Mouse (Mus musculus) embryonic facial prominence, embryonic 11.5 days (tissue): ENCODE measurements at regions not wholly inside any gene's neighbourhood (a gene's known extent, or its start where the extent isn't known, plus 50 kb on each side); places are given as distances from the start of the nearest gene placed in this dataset.
A peak's percentile ranks its signal among the peaks of the same experiment; 100 is the strongest.

Experiments used
- ATAC-seq: fragments of 200-750 bp; cut with Nextera tagmentation; replicated peaks from 2 replicates; pipeline ENCODE4 v1.8.0; 2017; ENCODE audit warnings: low read depth; ENCODE audit not compliant: insufficient number of reproducible peaks, low FRiP score, low TSS enrichment
- DNase-seq: peaks from one replicate; pipeline ENCODE4 v3.0.0-alpha.2; 2015; ENCODE audit warnings: low spot score
- H3K27ac ChIP-seq: fragments of 300-500 bp; sonication (generic); replicated peaks from 2 replicates; pipeline ENCODE4 v1.5.1; 2014; ENCODE audit warnings: mild to moderate bottlenecking, low read depth, low read length, control low read depth
- H3K27me3 ChIP-seq: fragments of 300-500 bp; sonication (generic); 2 replicates; pipeline ENCODE4 v1.6.1; 2014; ENCODE audit warnings: mild to moderate bottlenecking, low read length, moderate library complexity, mixed read lengths; ENCODE audit not compliant: control insufficient read depth, insufficient read depth
- H3K36me3 ChIP-seq: fragments of 300-500 bp; sonication (generic); replicated peaks from 2 replicates; pipeline ENCODE4 v1.6.1; 2014; ENCODE audit warnings: low read depth, mild to moderate bottlenecking, low read length, moderate library complexity, mixed read lengths; ENCODE audit not compliant: control insufficient read depth, insufficient read depth
- H3K4me1 ChIP-seq: fragments of 300-500 bp; sonication (generic); 2 replicates; pipeline ENCODE4 v1.6.1; 2014; ENCODE audit warnings: low read length, mixed read lengths; ENCODE audit not compliant: control insufficient read depth, insufficient read depth
- H3K4me2 ChIP-seq: fragments of 300-500 bp; sonication (generic); 2 replicates; pipeline ENCODE4 v1.6.1; 2014; ENCODE audit warnings: low read depth, mild to moderate bottlenecking, control low read depth, low read length, moderate library complexity
- H3K4me3 ChIP-seq: fragments of 300-500 bp; sonication (generic); 2 replicates; pipeline ENCODE4 v1.5.1; 2014; ENCODE audit warnings: low read depth, low read length, control low read depth
- H3K9ac ChIP-seq: fragments of 300-500 bp; sonication (generic); replicated peaks from 2 replicates; pipeline ENCODE4 v1.6.1; 2014; ENCODE audit warnings: mild to moderate bottlenecking, control low read depth, low read length
- H3K9me3 ChIP-seq: fragments of 300-500 bp; sonication (generic); replicated peaks from 2 replicates; pipeline ENCODE4 v1.6.1; 2016; ENCODE audit warnings: mild to moderate bottlenecking, low read length, inconsistent platforms, mixed read lengths; ENCODE audit not compliant: control insufficient read depth
- WGBS: fragments of 180-500 bp; shearing (Covaris S2); extraction: QIAGEN DNeasy Blood & Tissue Kit; methylation state at CpG from one replicate; pipeline ENCODE4 v1.1.7; 2014; 5-methylcytosine and 5-hydroxymethylcytosine counted together

- Histone ChIP-seq H3K36me3 (no peaks in the 10 kb centered on the region), H3K27me3 (no peaks in the 10 kb centered on the region), H3K27ac (no peak overlapping the region), H3K4me1 (no peaks in the 10 kb centered on the region), H3K4me3 (no peak overlapping the region), H3K9me3 (no peaks in the 10 kb centered on the region), H3K4me2 (no peak overlapping the region), H3K9ac (no peak overlapping the region)
- WGBS: 42% methylated on average over 5 of the region's 5 CpGs
- ATAC-seq: peak; percentile 39; the same call in 1 of the 2 replicates
- DNase-seq: peak; percentile 83
These were observed 1141.0 kb downstream of the Slc22a22 start for GRCm38 (mm10) chr15:56336449-56336848.

GRCm38 (mm10) chr15:56335011-56335410 is 1142.4 kb downstream of the Slc22a22 start:
- ATAC-seq (0 out of 2 replicates have a peak, but pooled peaks have one; percentile 29), DNase-seq (peak; percentile 89)
- Histone ChIP-seq H3K36me3 (no peaks in the 10 kb centered on the region), H3K4me3 (no peak overlapping the region), H3K4me2 (no peak overlapping the region), H3K27ac (peak overlapping the region; percentile 65), H3K9ac (no peak overlapping the region), H3K9me3 (no peaks in the 10 kb centered on the region), H3K27me3 (no peaks in the 10 kb centered on the region), H3K4me1 (no peaks in the 10 kb centered on the region)
- 27% methylated on average over 2 of the region's 2 CpGs for WGBS

- H3K9ac ChIP-seq: no peak overlapping the region
- H3K9me3 ChIP-seq: no peaks in the 10 kb centered on the region
- ATAC-seq (no peak), DNase-seq (no peak)
- no peak overlapping the region for H3K27ac ChIP-seq
- H3K36me3 ChIP-seq: no peaks in the 10 kb centered on the region
- no peaks in the 10 kb centered on the region for H3K27me3 ChIP-seq
- H3K4me2 ChIP-seq: no peak overlapping the region
- H3K4me3 ChIP-seq: no peak overlapping the region
- no peaks in the 10 kb centered on the region for H3K4me1 ChIP-seq
These were observed 1156.9 kb downstream of the Slc22a22 start for GRCm38 (mm10) chr15:56320501-56320900.

GRCm38 (mm10) chr15:56294910-56295438 is 1182.5 kb downstream of the Slc22a22 start:
- no peak overlapping the region for H3K4me3 ChIP-seq
- ATAC-seq (peak; percentile 82; the same call in 1 of the 2 replicates), DNase-seq (peak; percentile 85)
- H3K9ac ChIP-seq: no peak overlapping the region
- WGBS: 49% methylated on average over 3 of the region's 3 CpGs
- H3K4me2 ChIP-seq: no peak overlapping the region
- H3K9me3 ChIP-seq: no peaks in the 10 kb centered on the region
- no peaks in the 10 kb centered on the region for H3K4me1 ChIP-seq
- no peak overlapping the region for H3K27ac ChIP-seq
- no peaks in the 10 kb centered on the region for H3K36me3 ChIP-seq
- H3K27me3 ChIP-seq: no peaks in the 10 kb centered on the region

GRCm38 (mm10) chr15:56278622-56279301 is 1198.7 kb downstream of the Slc22a22 start:
- WGBS: 53% methylated on average over 7 of the region's 7 CpGs
- DNase-seq: peak; percentile 78
- Histone ChIP-seq H3K4me2 (no peak overlapping the region), H3K27me3 (no peaks in the 10 kb centered on the region), H3K9me3 (no peaks in the 10 kb centered on the region), H3K36me3 (no peaks in the 10 kb centered on the region), H3K27ac (no peak overlapping the region), H3K4me3 (no peak overlapping the region), H3K9ac (no peak overlapping the region), H3K4me1 (no peaks in the 10 kb centered on the region)
- ATAC-seq: 0 out of 2 replicates have a peak, but pooled peaks have one; percentile 48

- WGBS: 68% methylated on average over 3 of the region's 3 CpGs
- no peak overlapping the region for H3K4me3 ChIP-seq
These were observed 1199.4 kb downstream of the Slc22a22 start for GRCm38 (mm10) chr15:56278006-56278405.

GRCm38 (mm10) chr15:56248731-56249130 is 1228.7 kb downstream of the Slc22a22 start:
- no peaks in the 10 kb centered on the region for H3K36me3 ChIP-seq
- ATAC-seq: no peak
- no peaks in the 10 kb centered on the region for H3K4me1 ChIP-seq
- H3K27me3 ChIP-seq: no peaks in the 10 kb centered on the region
- H3K9ac ChIP-seq: no peak overlapping the region
- no peak overlapping the region for H3K27ac ChIP-seq
- H3K4me2 ChIP-seq: no peak overlapping the region
- no peak for DNase-seq
- H3K9me3 ChIP-seq: no peaks in the 10 kb centered on the region
- 80% methylated on average over 1 of the region's 1 CpGs for WGBS
- no peak overlapping the region for H3K4me3 ChIP-seq

More at GRCm38 (mm10) chr15:56278006-56278405, 1199.4 kb downstream of the Slc22a22 start:
- no peaks in the 10 kb centered on the region for H3K4me1 ChIP-seq
- H3K4me2 ChIP-seq: no peak overlapping the region
- no peak overlapping the region for H3K9ac ChIP-seq
- no peak overlapping the region for H3K27ac ChIP-seq
- DNase-seq: no peak
- no peaks in the 10 kb centered on the region for H3K27me3 ChIP-seq
- no peaks in the 10 kb centered on the region for H3K9me3 ChIP-seq
- ATAC-seq: no peak
- H3K36me3 ChIP-seq: no peaks in the 10 kb centered on the region

GRCm38 (mm10) chr15:56244004-56244735 is 1233.3 kb downstream of the Slc22a22 start:
- ATAC-seq (0 out of 2 replicates have a peak, but pooled peaks have one; percentile 23), DNase-seq (peak; percentile 46)
- H3K27ac ChIP-seq: no peak overlapping the region
- whole genome bisulfite sequencing: 36% methylated on average over 9 of the region's 9 CpGs
- no peaks in the 10 kb centered on the region for H3K36me3 ChIP-seq
- H3K9me3 ChIP-seq: no peaks in the 10 kb centered on the region
- H3K9ac ChIP-seq: no peak overlapping the region
- H3K4me2 ChIP-seq: no peak overlapping the region
- no peaks in the 10 kb centered on the region for H3K27me3 ChIP-seq
- no peak overlapping the region for H3K4me3 ChIP-seq
- no peaks in the 10 kb centered on the region for H3K4me1 ChIP-seq
